Mouse (Mus musculus) ES-Bruce4 (cell line): Measurements from ENCODE around the gene Rnf208.
A peak's percentile ranks its signal among the peaks of the same experiment; 100 is the strongest.

ENCODE experiments used
- CTCF ChIP-seq: IDR thresholded peaks from one replicate; pipeline ENCODE4 v1.8.1; 2011; ENCODE audit warnings: low read depth, low read length
- POLR2A ChIP-seq: IDR thresholded peaks from one replicate; pipeline ENCODE4 v1.8.1; 2011; ENCODE audit warnings: low read length; ENCODE audit not compliant: insufficient read depth

DNA sequence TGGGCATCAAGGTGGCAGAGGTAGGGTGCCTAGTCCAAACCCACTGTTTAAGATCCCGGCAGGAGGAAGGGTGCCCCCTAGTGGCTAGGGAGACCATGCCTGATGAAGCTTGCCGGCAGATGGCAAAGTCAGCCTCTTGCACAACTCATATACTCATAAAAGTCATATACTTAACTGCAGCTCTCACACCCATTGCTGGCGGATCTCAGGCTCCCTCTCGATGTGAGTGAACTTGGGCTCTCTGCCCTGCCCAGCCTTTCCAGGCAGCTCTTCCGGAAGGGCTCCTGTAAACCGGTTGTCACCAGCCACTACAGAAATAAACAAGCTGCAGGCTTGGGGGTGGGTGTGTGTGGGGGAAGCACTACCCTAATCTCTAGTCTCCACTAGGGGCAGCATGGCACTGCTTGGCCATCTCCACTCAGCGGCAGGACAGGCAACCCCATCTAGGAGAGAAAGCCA, 13.6 kb upstream of the Rnf208 start:
- TF ChIP-seq CTCF (peak; percentile 89), POLR2A (peak; percentile 22)
